ENCODE assay signal across 8 mouse cellular contexts in the genomic region with DNA sequence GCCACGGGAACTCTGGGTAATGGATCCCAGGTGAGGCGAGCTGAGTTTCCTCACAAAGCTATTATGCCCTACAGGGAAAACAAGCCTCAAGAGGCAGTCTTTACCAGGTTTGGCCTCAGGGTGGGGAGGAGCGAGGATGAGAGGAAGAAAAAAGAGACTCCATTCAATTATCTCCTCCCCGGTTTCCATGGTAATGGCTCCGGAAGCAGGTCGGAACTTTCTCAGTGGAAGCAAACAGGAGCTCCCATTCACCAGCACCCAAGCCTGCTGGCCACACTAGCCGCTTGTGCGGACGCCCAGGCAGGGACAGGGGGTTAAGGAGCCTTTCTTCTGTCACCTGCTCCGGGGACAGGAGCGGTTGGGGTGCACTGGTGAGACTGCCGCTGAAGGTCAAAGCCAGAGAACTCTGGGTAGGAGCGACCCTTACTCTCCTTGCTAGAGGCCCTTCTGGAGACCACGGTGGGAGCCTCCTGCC.
DNase-seq lines count a peak whose midpoint lies in the region; ATAC-seq lines count a peak whose summit lies in the region.

No protein-coding gene starts in this region.

- peak overlapping the region; percentile 40 for H3K9ac ChIP-seq in neural tube, embryonic 15.5 days (replicated peaks)

- intact Hi-C loops in heart, postnatal 25 days (cut with DNase I): no loop called here

- peak; percentile 77 for ATAC-seq in neural tube, embryonic 15.5 days (ENCODE audit: low FRiP score)

- peak overlapping the region; percentile 21 for H3K4me3 ChIP-seq in neural tube, embryonic 15.5 days (replicated peaks)

- H3K9me3 ChIP-seq in neural tube, embryonic 15.5 days (replicated peaks): no peaks in the 10 kb centered on the region

- H3K36me3 ChIP-seq in neural tube, embryonic 15.5 days: no peaks in the 10 kb centered on the region

- H3K4me2 ChIP-seq in neural tube, embryonic 15.5 days: peak overlapping the region; percentile 54

- WGBS in neural tube, embryonic 15.5 days: 14% methylated on average over 14 of the region's 14 CpGs

- H3K27me3 ChIP-seq in neural tube, embryonic 15.5 days (replicated peaks): no peaks in the 10 kb centered on the region

- H3K27ac ChIP-seq in neural tube, embryonic 15.5 days (replicated peaks): peak overlapping the region; percentile 67

- peak; percentile 89 for DNase-seq in ES-CJ7 (ENCODE audit: low read depth, low spot score)
- DNase-seq in cerebellum, adult 11 months: peak; percentile 11
- peak; percentile 56 to 75 for DNase-seq in frontal cortex, adult 2 months (ENCODE audit: extremely low spot score in 1 of 2, low spot score in 1 of 2)
- DNase-seq in left cerebral cortex, adult 9 months (ENCODE audit: low spot score in 2 of 2): peak; percentile 36 to 77
- DNase-seq in lung, postnatal 36 days: no peak
- DNase-seq in T-cell, adult 2 months (ENCODE audit: low spot score): no peak
- DNase-seq in heart, postnatal 25 days (ENCODE audit: low spot score): no peak

- H3K4me1 ChIP-seq in neural tube, embryonic 15.5 days: peaks cover 32% of the 10 kb centered on the region

Comparison
In these comparisons a context has a peak if more than half of its experiments do, and no peak if none do; other contexts are left out.
1. DNase-seq: peak in ES-CJ7 (single experiment), cerebellum, adult 11 months (single experiment), frontal cortex, adult 2 months (2 of 2) and left cerebral cortex, adult 9 months (2 of 2); none in lung, postnatal 36 days (single experiment), T-cell, adult 2 months (single experiment) and heart, postnatal 25 days (single experiment).